Mouse (Mus musculus): ENCODE measurements around the gene Clec18a. TPM values are rescaled to one million over a fixed set of nuclear protein-coding genes. Genes with fewer than 3 reads are reported as not detected.

Clec18a gene
- not detected in 2 replicates for polyA plus RNA-seq (2012; rRNA removed)

DNA sequence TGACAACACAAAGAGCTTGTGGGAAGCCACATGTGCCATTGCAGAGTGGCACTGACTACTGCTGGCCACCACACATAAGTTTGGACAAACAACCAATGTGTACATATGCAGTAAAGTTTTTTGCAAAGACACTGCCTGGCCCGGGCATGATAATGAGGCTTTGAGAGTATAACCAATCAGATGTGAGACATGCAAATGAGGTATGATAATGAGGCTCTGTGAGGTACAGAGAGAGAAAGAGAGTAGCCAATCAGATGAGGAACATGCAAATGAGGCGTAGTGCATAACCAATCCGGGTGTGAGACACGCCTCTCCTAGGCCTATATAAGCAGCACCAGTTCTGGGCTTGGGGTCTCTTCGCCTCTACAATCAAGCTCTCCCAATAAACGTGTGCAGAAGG, at the start of gene Clec18a:
Clec18a (minus strand) TSS at position 101 of the 400 bp plus-strand sequence.

DNA sequence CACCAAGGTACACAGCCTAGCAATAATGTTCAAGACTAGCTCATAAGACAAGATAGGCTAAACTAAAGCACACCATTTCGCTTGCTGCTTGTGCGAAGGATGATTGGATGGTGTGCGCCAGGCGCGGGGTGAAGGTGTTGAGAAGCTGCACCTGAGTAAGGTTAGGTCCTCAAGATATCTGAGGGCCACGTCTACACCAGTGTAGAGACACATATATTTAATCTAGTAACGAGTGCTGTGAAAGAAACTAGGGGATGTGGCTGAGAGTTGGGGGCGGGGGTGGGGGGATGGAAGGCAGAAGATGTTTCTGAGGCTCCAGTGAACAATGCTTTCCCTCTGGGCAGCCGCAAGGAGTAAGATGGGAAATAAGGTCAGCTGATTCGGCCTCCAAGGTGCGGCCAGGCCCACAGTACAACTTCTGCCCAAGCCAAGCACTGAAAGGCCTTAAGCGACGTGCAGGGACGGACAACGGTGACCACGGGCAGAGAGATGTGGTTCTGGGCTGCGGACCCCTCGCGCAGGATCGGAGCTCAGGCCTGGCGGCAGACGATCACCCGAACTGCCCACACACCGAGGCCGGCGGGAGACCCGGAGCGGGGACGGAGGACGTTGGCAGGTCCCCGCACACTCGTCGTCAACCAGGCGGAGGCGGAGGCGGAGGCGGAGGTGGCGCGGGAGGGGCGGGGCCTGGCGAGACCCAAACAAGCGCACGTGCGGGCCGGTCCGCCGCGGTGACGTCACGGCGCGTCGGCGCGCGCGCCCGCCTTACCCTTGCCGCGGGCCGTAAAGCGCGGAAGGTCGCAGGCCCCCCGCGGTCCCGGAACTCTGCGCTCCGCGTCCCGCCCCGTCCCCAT, 1.9 kb upstream of the Clec18a start, which contains the start of gene Pdpr:
Pdpr (plus strand) TSS at position 766 of the 854 bp plus-strand sequence.

DNA sequence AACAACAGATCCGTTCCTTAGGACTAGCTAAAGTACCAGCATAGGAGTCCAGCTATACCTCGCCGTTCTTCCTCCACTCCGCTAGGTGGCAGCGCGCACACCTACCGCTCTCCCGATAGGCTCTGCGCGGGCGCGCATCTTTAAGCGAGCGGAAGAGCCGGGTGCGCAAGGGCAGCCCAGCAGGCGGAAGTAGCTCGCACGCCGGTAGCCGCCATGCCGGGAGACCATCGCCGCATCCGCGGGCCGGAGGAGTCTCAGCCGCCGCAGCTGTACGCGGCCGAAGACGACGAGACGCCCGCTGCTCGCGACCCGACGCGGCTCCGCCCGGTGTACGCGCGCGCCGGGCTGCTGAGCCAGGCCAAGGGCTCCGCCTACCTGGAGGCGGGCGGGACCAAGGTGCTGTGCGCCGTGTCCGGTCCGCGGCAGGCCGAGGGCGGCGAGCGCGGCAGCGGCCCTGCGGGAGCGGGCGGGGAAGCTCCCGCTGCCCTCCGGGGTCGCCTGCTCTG, 36.0 kb downstream of the Clec18a start, which contains the start of gene Exosc6:
Exosc6 (plus strand) TSS at position 182 of the 506 bp plus-strand sequence.

DNA sequence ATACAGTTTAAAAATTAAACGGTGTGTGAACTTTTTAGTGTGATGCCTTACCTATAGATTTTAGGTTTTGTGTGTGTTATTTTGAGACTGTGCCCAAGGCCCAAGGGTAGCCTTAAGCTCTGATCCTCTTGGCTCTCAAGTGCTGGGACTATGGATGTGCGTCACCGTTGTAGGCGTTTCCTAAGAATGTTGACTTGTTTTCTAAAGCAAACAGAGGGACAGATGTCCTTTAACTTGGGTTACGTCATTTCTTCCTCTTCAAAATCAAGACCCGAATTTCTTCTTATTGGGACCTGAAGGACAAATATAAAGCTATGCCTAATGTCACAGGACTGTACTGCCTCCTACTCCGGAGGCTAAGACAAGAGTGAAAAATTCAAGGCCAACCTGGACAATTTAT, 59.3 kb downstream of the Clec18a start, which contains the start of gene Aars:
Aars (plus strand) TSS at position 229 of the 400 bp plus-strand sequence.

DNA sequence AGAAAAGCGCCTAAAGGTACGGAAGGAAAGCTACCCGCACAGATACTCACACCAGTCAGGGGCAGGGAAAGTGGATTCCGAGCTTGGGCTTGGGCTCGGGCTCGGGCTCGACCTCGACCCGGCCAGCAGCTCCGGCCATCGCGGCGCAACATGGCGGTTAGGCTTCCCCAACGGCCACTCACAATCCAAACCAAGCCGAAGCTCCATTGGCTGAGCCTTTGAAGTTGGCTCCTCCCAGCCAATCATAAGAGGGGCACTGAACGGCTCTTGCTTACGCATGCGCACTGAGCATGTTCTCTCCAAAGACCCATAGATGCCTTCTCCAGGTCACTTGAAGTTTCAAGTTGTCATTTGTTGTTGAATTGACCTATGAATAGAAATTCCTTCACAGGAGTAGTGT, 60.7 kb downstream of the Clec18a start, which contains the start of gene Ddx19b:
Ddx19b (minus strand) TSS at position 180 of the 400 bp plus-strand sequence.

Other genes with a start within 250 kb of the Clec18a start
- 16.6 and 17.2 TPM in 2 replicates for gene Cog4, start 245.8 kb downstream of the Clec18a start, polyA plus RNA-seq (2012; rRNA removed)
- 24.7 and 26.9 TPM in 2 replicates for gene Sf3b3, start 245.6 kb downstream of the Clec18a start, polyA plus RNA-seq (2012; rRNA removed)
- gene Fuk, start 189.9 kb downstream of the Clec18a start, polyA plus RNA-seq (2012; rRNA removed), result 2.8 and 3.2 TPM in 2 replicates
- 7.1 and 7.9 TPM in 2 replicates for gene St3gal2, start 172.5 kb downstream of the Clec18a start, polyA plus RNA-seq (2012; rRNA removed)
- 20.3 and 21.2 TPM in 2 replicates for gene Ddx19a, start 94.6 kb downstream of the Clec18a start, polyA plus RNA-seq (2012; rRNA removed)
- gene Ddx19b, start 60.7 kb downstream of the Clec18a start, polyA plus RNA-seq (2012; rRNA removed), result 3.6 and 4.3 TPM in 2 replicates
- 23.9 and 25.1 TPM in 2 replicates for gene Aars, start 59.3 kb downstream of the Clec18a start, polyA plus RNA-seq (2012; rRNA removed)
- gene Exosc6, start 36.1 kb downstream of the Clec18a start, polyA plus RNA-seq (2012; rRNA removed), result 1.9 and 2.4 TPM in 2 replicates
- 2.0 and 2.2 TPM in 2 replicates for gene Pdpr, start 2.2 kb upstream of the Clec18a start, polyA plus RNA-seq (2012; rRNA removed)
- gene Glg1, start 166.8 kb upstream of the Clec18a start, polyA plus RNA-seq (2012; rRNA removed), result 7.9 and 9.4 TPM in 2 replicates
- gene Rfwd3, start 207.8 kb upstream of the Clec18a start, polyA plus RNA-seq (2012; rRNA removed), result 14.1 and 14.8 TPM in 2 replicates
- gene Mlkl, start 245.8 kb upstream of the Clec18a start, polyA plus RNA-seq (2012; rRNA removed), result 3.4 and 4.4 TPM in 2 replicates